Mouse (Mus musculus) midbrain, embryonic 14.5 days (tissue): Measurements from ENCODE around the gene Thada. TPM values are rescaled to one million over a fixed set of nuclear protein-coding genes. Genes with fewer than 3 reads are reported as not detected.
A peak's percentile ranks its signal among the peaks of the same experiment; 100 is the strongest.

Experiments
- ATAC-seq: fragments of 200-750 bp; cut with Nextera tagmentation; 2 replicates; pipeline ENCODE4 v1.8.0; 2017; ENCODE audit warnings: moderate number of reproducible peaks, moderate library complexity; ENCODE audit not compliant: low FRiP score, low TSS enrichment
- DNase-seq: peaks from one replicate; pipeline ENCODE4 v3.0.0-alpha.2; 2015
- H3K27ac ChIP-seq: fragments of 300-500 bp; sonication (generic); replicated peaks from 2 replicates; pipeline ENCODE4 v1.5.1; 2014; ENCODE audit warnings: mild to moderate bottlenecking, low read depth, low read length, moderate library complexity
- H3K27me3 ChIP-seq: fragments of 300-500 bp; sonication (generic); 2 replicates; pipeline ENCODE4 v1.6.1; 2014; ENCODE audit warnings: low read length, control low read depth, mixed read lengths; ENCODE audit not compliant: control insufficient read depth, insufficient read depth
- H3K36me3 ChIP-seq: fragments of 300-500 bp; sonication (generic); 2 replicates; pipeline ENCODE4 v1.6.1; 2014; ENCODE audit warnings: low read length, control low read depth; ENCODE audit not compliant: control insufficient read depth, insufficient read depth
- H3K4me1 ChIP-seq: fragments of 300-500 bp; sonication (generic); 2 replicates; pipeline ENCODE4 v1.6.1; 2014; ENCODE audit warnings: mild to moderate bottlenecking, antibody characterized with exemption, low read length, control low read depth; ENCODE audit not compliant: control insufficient read depth, insufficient read depth
- H3K4me2 ChIP-seq: fragments of 300-500 bp; sonication (generic); 2 replicates; pipeline ENCODE4 v1.6.1; 2014; ENCODE audit warnings: mild to moderate bottlenecking, low read length, moderate library complexity
- H3K4me3 ChIP-seq: fragments of 300-500 bp; sonication (generic); replicated peaks from 2 replicates; pipeline ENCODE4 v1.5.1; 2014; ENCODE audit warnings: low read depth, low read length
- H3K9ac ChIP-seq: fragments of 300-500 bp; sonication (generic); replicated peaks from 2 replicates; pipeline ENCODE4 v1.6.1; 2014; ENCODE audit warnings: mild to moderate bottlenecking, low read length, moderate library complexity
- H3K9me3 ChIP-seq: fragments of 300-500 bp; sonication (generic); 2 replicates; pipeline ENCODE4 v1.6.1; 2016; ENCODE audit warnings: low read length, control low read depth, mixed read lengths; ENCODE audit not compliant: control insufficient read depth
- WGBS: fragments of 180-500 bp; shearing (Covaris S2); extraction: QIAGEN DNeasy Blood & Tissue Kit; methylation state at CpG from one replicate; pipeline ENCODE4 v1.1.7; 2014; 5-methylcytosine and 5-hydroxymethylcytosine counted together
- polyA plus RNA-seq: library from polyadenylated mRNA; unstranded; fragments of >200 nt; fragmentation: Nextera tagmentation; extraction: Ambion mirVana; gene quantifications from 2 replicates; pipeline ENCODE4 v1.2.1, GENCODE M21; 2014

The Thada gene
- polyA plus RNA-seq, 1 experiment from 2014 or later = 9.5 TPM

DNA sequence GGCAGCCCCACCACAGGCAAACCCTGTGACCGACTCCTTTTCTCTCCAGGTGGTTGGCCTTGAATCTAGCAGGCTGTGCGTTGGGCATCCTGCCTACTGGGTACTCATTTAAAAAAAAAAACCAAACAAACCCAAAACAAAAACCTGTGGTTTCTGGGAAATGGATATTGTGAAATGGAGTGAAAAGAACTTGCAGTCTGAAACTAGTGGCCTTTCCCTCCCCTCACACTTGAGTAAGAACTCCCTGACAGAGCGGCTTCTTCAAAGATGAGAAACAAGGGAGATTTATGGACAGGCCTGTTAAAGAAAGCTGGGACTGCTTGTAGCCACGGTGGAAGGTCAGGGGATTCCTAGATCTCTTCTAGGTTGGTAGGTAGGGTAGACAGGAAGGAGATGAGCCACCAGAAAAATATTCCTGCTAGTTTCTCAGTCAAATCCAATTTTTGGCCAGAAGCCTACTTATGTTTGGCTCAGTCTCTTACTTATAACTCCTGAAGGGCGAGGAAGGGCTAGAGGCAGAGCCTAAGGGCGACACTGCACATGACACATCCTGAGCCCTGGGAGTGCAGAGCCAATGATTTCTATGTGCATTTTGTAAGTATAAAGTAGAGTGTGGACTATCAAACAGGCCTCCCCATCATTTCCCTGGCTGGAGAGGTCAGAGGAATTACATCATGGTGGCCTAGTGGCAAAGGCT, 250.6 kb downstream of the Thada start:
- Histone ChIP-seq H3K4me2 (no peak overlapping the region), H3K27me3 (no peaks in the 10 kb centered on the region), H3K27ac (no peak overlapping the region), H3K9me3 (no peaks in the 10 kb centered on the region), H3K4me1 (no peaks in the 10 kb centered on the region), H3K4me3 (no peak overlapping the region), H3K36me3 (0 out of 2 replicates have a peak, but pooled peaks cover 10% of the 10 kb centered on the region), H3K9ac (no peak overlapping the region)
- 90% methylated on average over 6 of the region's 6 CpGs for WGBS
- no peak for ATAC-seq
- no peak for DNase-seq

DNA sequence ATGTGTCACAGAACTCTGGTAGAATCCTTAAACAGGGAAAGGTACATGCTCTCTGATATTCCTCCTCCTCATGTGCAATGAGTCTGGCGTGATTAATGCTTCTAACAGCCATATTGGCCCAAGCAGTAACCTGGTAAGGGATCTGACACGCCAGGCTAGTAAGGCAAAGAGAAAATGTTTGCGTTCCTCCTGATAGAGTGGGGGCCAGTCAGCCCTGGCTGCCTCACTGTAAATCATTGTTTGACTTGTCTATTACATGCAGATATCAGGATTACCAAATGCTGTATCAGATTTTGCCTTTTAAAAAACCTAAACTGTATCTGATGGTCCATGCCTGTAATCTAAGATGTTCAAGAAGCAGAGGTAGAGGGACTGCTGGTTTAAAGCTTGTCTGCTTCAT, 252.5 kb downstream of the Thada start:
- H3K9me3 ChIP-seq = no peaks in the 10 kb centered on the region
- no peak overlapping the region for H3K9ac ChIP-seq
- ATAC-seq = no peak
- no peaks in the 10 kb centered on the region for H3K27me3 ChIP-seq
- DNase-seq = no peak
- H3K27ac ChIP-seq = no peak overlapping the region
- no peaks in the 10 kb centered on the region for H3K4me1 ChIP-seq
- 89% methylated on average over 3 of the region's 3 CpGs for WGBS
- H3K36me3 ChIP-seq = 0 out of 2 replicates have a peak, but pooled peaks cover 2% of the 10 kb centered on the region
- no peak overlapping the region for H3K4me2 ChIP-seq
- H3K4me3 ChIP-seq = no peak overlapping the region

DNA sequence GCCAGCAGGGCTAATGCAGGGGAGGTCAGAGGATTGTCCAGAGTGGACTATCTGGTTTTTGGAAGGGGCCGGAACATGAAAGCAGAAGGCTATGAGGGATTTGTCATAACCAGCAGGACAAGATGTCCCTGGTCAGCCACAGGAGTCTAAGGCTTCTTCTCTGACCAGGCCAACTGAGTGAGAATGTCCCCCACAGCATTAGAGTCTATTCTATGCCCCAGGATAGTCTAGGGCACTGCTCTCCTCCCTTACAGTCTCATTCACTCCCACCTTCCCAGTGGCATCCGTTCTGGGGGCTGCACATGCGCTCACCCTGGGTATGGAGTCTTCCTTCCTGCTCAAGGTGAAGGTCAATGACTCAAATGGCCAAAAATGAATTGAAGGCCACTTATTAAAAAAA, 258.4 kb downstream of the Thada start:
- Histone ChIP-seq H3K4me3 (no peak overlapping the region), H3K27me3 (no peaks in the 10 kb centered on the region), H3K4me2 (no peak overlapping the region), H3K36me3 (0 out of 2 replicates have a peak, but pooled peaks cover 8% of the 10 kb centered on the region), H3K9me3 (no peaks in the 10 kb centered on the region), H3K4me1 (no peaks in the 10 kb centered on the region), H3K9ac (no peak overlapping the region), H3K27ac (no peak overlapping the region)
- DNase-seq (no peak), ATAC-seq (no peak)
- WGBS = 99% methylated on average over 3 of the region's 3 CpGs

DNA sequence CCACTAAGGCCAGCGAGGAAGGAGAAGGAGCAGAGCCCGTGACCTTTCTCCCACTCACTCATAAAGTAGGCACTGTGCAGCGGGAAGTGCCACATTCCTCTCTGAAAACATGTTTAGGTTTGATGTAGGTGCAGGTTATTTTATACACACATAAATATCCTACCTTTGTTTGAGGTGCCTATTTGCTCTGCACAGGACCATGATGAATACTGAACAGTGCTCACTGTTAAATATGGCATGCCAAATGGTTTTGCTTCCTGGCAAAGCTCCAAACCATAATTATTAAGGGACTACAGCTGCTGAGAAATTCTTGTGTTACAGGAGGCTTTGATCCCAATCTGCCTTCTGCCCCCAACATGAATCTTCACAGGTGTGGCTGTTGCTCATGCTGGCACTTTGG, 259.8 kb downstream of the Thada start:
- 96% methylated on average over 3 of the region's 3 CpGs for WGBS
- Histone ChIP-seq H3K36me3 (peaks cover 8% of the 10 kb centered on the region; the same call in 1 of the 2 replicates), H3K27ac (no peak overlapping the region), H3K4me1 (no peaks in the 10 kb centered on the region), H3K9me3 (no peaks in the 10 kb centered on the region), H3K4me3 (no peak overlapping the region), H3K27me3 (no peaks in the 10 kb centered on the region), H3K9ac (no peak overlapping the region), H3K4me2 (no peak overlapping the region)
- ATAC-seq (no peak), DNase-seq (peak; percentile 18)

DNA sequence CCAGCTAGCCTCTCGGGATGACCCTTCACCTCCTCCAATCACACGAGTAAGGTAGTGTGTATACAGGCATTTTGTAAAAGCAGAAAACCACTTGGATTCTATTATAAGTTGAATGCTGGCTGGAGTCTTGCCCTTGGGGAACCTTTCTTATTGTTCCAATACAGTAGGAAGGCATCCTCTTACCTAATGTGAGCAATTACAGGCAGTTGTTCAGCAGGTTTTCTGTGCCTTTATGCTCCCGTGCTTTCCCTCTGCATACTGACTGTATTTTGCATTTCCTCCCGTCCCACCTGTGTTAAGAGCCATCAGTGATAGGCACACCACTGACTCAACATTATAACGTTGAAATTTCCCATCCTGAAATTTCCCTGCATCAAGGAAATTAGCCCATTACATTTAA, 261.0 kb downstream of the Thada start:
- no peaks in the 10 kb centered on the region for H3K4me1 ChIP-seq
- H3K27me3 ChIP-seq = no peaks in the 10 kb centered on the region
- H3K4me3 ChIP-seq = no peak overlapping the region
- 88% methylated on average over 5 of the region's 5 CpGs for WGBS
- ATAC-seq (no peak), DNase-seq (no peak)
- H3K27ac ChIP-seq = no peak overlapping the region
- H3K9me3 ChIP-seq = no peaks in the 10 kb centered on the region
- no peak overlapping the region for H3K9ac ChIP-seq
- H3K4me2 ChIP-seq = no peak overlapping the region
- peaks cover 8% of the 10 kb centered on the region; the same call in 1 of the 2 replicates for H3K36me3 ChIP-seq

DNA sequence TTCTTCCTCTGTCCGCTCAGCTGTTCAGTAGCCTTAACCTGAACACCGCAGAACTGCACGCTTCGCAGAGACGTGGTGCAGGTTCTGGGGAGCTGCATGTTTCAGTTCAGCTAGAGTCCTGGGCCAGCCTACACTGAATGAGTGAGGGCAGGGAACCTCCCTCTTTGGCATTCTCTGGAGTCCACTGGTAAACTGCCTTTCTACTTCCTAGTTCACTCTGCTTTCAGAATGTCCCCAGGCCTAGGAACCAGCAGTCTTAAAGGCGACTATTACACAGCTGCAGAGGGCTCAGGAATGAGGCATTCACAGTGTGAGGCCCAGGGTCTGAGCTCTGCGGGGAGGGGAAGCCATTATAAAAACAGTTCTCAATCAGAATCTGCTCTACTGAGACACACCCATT, 262.7 kb downstream of the Thada start:
- WGBS = 63% methylated on average over 7 of the region's 7 CpGs
- no peaks in the 10 kb centered on the region for H3K4me1 ChIP-seq
- H3K27me3 ChIP-seq = no peaks in the 10 kb centered on the region
- H3K4me3 ChIP-seq = no peak overlapping the region
- no peak overlapping the region for H3K27ac ChIP-seq
- ATAC-seq (no peak), DNase-seq (no peak)
- H3K9ac ChIP-seq = no peak overlapping the region
- peaks cover 8% of the 10 kb centered on the region; the same call in 1 of the 2 replicates for H3K36me3 ChIP-seq
- no peak overlapping the region for H3K4me2 ChIP-seq
- H3K9me3 ChIP-seq = no peaks in the 10 kb centered on the region

DNA sequence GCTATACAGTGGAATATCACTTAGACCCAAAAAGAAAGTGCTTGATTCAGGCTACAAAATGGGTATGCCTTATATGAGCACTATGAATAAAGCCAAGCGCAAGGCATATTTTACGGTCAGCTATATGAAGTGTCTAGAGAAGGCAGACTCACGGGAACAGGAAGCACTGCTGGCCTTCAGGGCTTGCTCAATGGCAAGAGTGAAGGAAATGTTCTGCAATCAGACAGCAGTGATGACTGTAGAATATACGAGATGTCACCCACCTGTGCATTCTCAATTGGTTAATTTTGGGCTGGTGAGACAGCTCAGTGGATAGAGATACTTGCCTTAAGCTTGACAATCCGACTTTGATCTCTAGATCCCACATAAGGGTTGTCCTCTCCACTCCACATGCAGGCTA, 264.8 kb downstream of the Thada start:
- Histone ChIP-seq H3K4me2 (no peak overlapping the region), H3K4me1 (no peaks in the 10 kb centered on the region), H3K27ac (no peak overlapping the region), H3K9me3 (no peaks in the 10 kb centered on the region), H3K9ac (no peak overlapping the region), H3K4me3 (no peak overlapping the region), H3K36me3 (peaks cover 4% of the 10 kb centered on the region; the same call in 1 of the 2 replicates), H3K27me3 (no peaks in the 10 kb centered on the region)
- no peak for DNase-seq
- no peak for ATAC-seq
- whole genome bisulfite sequencing = 95% methylated on average over 5 of the region's 5 CpGs

DNA sequence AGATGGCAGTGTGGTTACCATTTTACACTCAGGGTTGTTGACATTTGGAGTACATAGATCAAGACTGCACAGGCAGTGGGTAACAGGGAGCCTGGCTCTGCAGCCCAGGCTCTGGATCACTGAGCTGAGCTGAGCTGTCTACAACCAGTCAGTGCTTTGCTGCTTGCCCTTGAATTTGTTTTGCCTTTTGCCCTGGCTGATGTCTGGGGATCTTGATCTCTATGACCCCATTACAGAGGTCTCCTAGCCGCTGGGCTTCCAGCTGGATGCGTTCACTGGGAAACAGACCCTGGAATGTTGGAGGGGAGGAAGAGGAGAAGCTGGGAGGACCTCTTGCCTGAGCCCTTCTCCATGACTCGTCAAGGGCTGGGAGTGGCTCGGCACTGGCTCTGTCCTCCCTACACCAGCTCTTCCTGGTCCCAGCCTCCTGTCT, 268.1 kb downstream of the Thada start:
- H3K27me3 ChIP-seq = no peaks in the 10 kb centered on the region
- H3K9me3 ChIP-seq = no peaks in the 10 kb centered on the region
- 59% methylated on average over 4 of the region's 4 CpGs for WGBS
- no peak overlapping the region for H3K27ac ChIP-seq
- peaks cover 4% of the 10 kb centered on the region; the same call in 1 of the 2 replicates for H3K36me3 ChIP-seq
- no peak overlapping the region for H3K9ac ChIP-seq
- no peak overlapping the region for H3K4me2 ChIP-seq
- no peaks in the 10 kb centered on the region for H3K4me1 ChIP-seq
- DNase-seq = no peak
- no peak overlapping the region for H3K4me3 ChIP-seq
- ATAC-seq = no peak

DNA sequence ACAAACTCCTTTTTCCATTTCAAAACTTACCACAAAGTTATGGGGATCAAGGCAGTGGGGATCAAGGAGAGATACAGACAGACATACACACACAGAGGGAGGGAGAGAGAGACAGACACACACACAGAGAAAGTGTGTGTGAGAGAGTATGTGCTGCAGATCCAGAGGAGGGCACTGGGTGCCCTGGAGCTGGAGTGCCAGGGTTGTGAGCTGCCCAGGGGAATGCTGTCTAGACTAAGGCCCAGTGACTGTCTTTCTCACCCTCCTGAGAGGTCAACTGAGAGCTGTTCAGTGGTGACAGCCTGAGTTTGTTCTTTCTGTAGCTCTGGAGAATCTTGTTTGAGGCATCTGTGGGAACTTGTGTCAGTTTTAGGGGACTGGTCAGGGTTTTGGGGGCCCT, 269.7 kb downstream of the Thada start:
- no peak overlapping the region for H3K4me2 ChIP-seq
- H3K27ac ChIP-seq = no peak overlapping the region
- H3K36me3 ChIP-seq = peaks cover 11% of the 10 kb centered on the region; the same call in 1 of the 2 replicates
- no peak for DNase-seq
- no peak overlapping the region for H3K9ac ChIP-seq
- no peaks in the 10 kb centered on the region for H3K4me1 ChIP-seq
- ATAC-seq = no peak
- H3K27me3 ChIP-seq = no peaks in the 10 kb centered on the region
- H3K9me3 ChIP-seq = no peaks in the 10 kb centered on the region
- H3K4me3 ChIP-seq = no peak overlapping the region
